Mouse (Mus musculus): ENCODE measurements around the gene Vasp. TPM values are rescaled to one million over a fixed set of nuclear protein-coding genes. Genes with fewer than 3 reads are reported as not detected.
A peak's percentile ranks its signal among the peaks of the same experiment; 100 is the strongest.

Gene Vasp
- polyA plus RNA-seq (2017; shearing (Covaris generic)) = 100 to 1,000 TPM in 1 of 2 experiments, 10 to 100 TPM in 1; 52.3 to 109 TPM

GRCm38 (mm10) chr7:19271238-19272172 is at the start of gene Vasp:
Gene Vasp, minus strand, starts transcription at chr7:19271817.
- peak; percentile 62 for ATAC-seq

- ATAC-seq = no peak
Observed at GRCm38 (mm10) chr7:19320637-19321036, 49.0 kb upstream of the Vasp start.

GRCm38 (mm10) chr7:19319906-19320305 is 48.3 kb upstream of the Vasp start:
- ATAC-seq = peak; percentile 84

GRCm38 (mm10) chr7:19319458-19319857 is 47.8 kb upstream of the Vasp start:
- ATAC-seq = peak; percentile 52

- ATAC-seq = no peak
Observed at GRCm38 (mm10) chr7:19318676-19319075, 47.1 kb upstream of the Vasp start.

- no peak for ATAC-seq
Observed at GRCm38 (mm10) chr7:19318201-19318600, 46.6 kb upstream of the Vasp start.

- no peak for ATAC-seq
Observed at GRCm38 (mm10) chr7:19316451-19317161, 45.0 kb upstream of the Vasp start.

GRCm38 (mm10) chr7:19314033-19314432 is 42.4 kb upstream of the Vasp start:
- no peak for ATAC-seq

GRCm38 (mm10) chr7:19311991-19312390 is 40.4 kb upstream of the Vasp start:
- no peak for ATAC-seq

- ATAC-seq = peak; percentile 75
Observed at GRCm38 (mm10) chr7:19309884-19310641, 38.4 kb upstream of the Vasp start, which contains the start of gene Fosb. Gene Fosb, minus strand, starts transcription at chr7:19310051.

- ATAC-seq = no peak
Observed at GRCm38 (mm10) chr7:19309278-19309883, 37.8 kb upstream of the Vasp start.

- ATAC-seq = peak; percentile 77
Observed at GRCm38 (mm10) chr7:19308454-19309277, 37.0 kb upstream of the Vasp start.

- peak; percentile 25 for ATAC-seq
Observed at GRCm38 (mm10) chr7:19307739-19308453, 36.3 kb upstream of the Vasp start.

- ATAC-seq = no peak
Observed at GRCm38 (mm10) chr7:19306819-19307738, 35.5 kb upstream of the Vasp start.

GRCm38 (mm10) chr7:19305796-19306765 is 34.5 kb upstream of the Vasp start:
- ATAC-seq = no peak

GRCm38 (mm10) chr7:19305413-19305735 is 33.8 kb upstream of the Vasp start:
- ATAC-seq = no peak

GRCm38 (mm10) chr7:19304501-19305412 is 33.1 kb upstream of the Vasp start:
- no peak for ATAC-seq
